Mouse (Mus musculus) common myeloid progenitor, adult 5-6 weeks (primary cell): ENCODE results near the gene Rars. TPM values are rescaled to one million over a fixed set of nuclear protein-coding genes. Genes with fewer than 3 reads are reported as not detected.
"Not testable (repeated sequence)": the region's sequence is repeated elsewhere in the genome, so short reads cannot be mapped to it uniquely, and the experiment has no call there.

Experiments used
- ATAC-seq: replicated peaks from 2 replicates; pipeline ENCODE4 v1.8.0; 2016; ENCODE audit warnings: low read depth, mild to moderate bottlenecking, moderate TSS enrichment, inconsistent platforms; ENCODE audit not compliant: poor library complexity, severe bottlenecking
- total RNA-seq: library from RNA; stranded (forward); fragments of 200-1000, 187-1606 nt; gene quantifications from 2 replicates; pipeline ENCODE4 v1.2.3, GENCODE M21; 2017

The Rars gene
- total RNA-seq = 120 and 129 TPM in 2 replicates

DNA sequence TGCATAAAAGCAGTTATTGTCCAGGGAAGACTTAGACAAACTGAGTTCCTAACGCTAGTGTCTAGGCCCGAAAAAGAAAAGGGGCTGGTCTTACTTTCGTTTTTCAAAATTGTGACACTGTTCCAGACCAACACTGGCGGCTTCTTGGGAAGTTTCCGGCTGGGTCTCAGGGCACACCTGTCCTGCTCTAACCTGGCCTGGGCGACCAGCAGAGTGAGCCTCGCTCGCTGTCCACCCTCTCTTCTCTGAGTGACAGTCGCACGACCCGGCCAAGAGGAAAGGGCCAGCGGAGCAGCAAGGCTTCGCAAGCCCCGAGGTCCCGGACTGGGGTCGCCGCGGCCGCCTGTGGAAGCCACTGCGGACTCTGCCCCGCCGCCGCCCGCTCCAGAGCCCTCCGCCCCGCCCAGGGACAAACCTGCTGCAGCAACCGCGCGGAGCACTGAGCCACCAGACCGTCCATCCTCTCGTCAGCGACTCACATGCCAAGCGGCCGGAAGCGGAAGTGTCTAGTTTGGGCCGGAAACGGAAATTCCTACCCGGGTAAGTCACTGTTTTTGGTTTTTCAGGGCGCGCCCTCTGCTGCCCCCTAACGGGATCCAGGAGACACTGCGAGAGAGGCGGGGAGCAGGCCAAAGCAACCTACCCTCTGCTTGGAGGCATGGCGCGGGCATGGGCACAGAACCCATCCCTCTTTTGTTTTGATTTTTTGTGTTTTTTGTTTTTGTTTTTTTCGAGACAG is at the start of gene Rars:
Rars (minus strand) TSS at position 485 of the 739 bp plus-strand sequence.
- ATAC-seq = peak; percentile 86

GRCm38 (mm10) chr11:35882777-35883176 is 48.5 kb upstream of the Rars start:
- ATAC-seq = no peak

DNA sequence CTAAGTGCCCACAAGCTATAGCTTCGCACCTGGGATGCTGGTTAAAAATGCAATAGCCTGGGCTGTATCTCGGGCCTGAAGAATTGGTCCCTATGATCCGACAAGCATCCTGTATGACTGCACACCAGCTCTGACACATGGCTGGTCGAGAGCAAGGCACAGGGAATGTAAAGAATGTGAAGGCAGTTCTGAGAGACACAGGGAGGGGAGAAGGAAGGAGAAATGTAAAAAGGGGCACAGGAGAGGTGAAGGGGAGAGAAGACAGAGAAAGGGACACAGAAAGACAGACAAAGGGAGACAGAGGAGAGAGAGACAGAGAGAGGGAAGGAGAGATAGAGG is 44.2 kb upstream of the Rars start:
- ATAC-seq = no peak

- ATAC-seq = no peak
Measured at GRCm38 (mm10) chr11:35877651-35878558, 43.6 kb upstream of the Rars start.

DNA sequence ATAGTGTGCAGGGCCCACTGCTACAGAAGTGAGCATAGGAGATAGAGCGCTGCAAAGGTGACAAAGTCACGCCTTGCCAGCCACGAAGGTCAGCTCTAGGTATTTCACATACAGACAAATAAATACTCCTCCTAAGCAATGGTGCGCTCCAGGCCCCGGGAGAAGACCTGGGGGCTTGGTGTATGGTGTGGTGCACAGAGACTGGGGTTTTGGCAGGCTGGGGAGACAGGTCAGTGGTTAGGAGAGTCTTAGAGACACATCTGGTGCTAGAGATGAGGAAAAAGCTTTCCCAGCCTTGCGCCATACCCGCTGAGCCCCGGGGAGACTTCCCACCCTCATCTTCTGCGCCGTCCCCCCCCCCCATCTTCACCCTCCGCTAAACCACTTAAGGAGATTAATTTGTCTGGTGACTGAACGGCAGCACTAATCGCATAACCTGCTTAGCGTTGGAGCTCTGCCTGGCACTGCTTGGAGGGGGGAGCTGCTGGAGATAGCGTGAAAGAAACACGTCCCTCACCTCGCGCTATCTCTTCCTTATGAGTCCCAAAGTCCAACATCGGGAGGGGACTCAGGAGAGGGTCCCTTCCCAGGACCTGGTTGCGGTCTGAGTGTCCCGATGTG is 39.4 kb upstream of the Rars start:
- ATAC-seq = no peak

DNA sequence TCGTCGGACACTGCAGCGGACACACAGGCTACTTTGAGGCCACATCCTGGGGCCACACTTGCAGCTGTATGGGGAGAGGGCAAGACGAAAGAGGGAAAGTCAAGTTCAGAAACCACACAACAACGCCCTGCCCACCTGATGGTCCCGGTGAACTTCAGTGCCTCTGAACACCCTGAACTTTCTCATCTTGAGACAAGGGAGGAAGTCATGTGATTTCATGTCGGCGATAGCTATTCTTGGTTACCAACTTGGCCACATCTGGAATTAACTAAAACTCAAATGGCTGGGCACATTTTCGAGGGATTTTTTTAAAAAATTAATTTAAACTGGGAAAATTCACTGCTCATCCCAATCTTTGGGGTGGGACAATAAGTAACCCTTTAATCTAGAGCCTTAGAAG is 36.7 kb upstream of the Rars start:
- no peak for ATAC-seq

DNA sequence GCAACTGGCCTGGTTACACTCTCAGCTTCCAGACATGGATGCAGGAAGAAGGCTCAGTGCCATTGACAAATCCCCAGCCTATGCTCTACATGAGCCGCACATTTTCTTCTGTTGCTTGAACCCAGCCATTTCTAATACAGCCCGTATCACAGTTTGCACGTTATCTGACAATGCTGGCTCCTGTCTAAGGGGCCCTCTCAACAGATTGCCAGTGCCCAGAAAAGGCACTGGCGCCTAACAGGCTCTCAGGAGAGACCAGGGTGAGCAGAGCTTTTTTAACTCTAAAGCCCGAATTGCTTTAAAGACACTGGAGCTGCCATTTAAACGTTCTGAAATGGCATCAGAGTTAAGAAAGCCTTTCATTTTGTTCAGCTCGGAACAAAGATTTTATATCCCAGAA is 31.8 kb upstream of the Rars start:
- no peak for ATAC-seq

DNA sequence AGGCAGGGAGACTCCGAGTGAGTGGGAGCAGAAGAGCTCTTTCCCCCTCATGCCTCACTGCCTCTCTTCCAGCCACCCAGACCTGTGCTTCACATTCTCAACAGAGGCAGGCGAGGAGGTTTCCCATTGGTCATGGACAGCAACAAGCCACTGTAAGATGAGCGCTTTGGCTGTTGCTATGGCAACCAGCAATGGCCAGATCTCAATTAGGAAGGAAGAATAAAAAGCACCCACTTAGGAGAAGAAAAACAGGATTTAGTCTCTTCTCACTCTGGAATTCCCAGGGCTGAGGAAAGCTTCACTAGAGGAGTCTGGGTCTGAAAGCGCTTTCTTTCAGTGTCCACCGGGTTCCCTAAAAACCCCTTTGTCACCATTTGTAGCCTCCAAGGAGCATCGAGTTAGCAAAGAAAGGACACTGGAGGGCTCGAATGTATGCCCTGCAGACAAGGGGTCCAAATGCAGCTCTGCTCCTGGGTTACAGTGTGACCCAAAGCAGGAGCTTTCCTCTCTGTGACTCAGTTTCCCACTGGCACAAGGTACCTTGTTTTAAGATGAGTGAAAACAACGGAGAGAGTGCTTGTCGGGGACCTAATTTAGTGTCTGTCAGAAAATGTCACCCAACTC is 30.8 kb upstream of the Rars start:
- ATAC-seq = no peak

- no peak for ATAC-seq
Measured at GRCm38 (mm10) chr11:35863653-35864052, 29.3 kb upstream of the Rars start.

GRCm38 (mm10) chr11:35857395-35858067 is 23.2 kb upstream of the Rars start:
- ATAC-seq = no peak

DNA sequence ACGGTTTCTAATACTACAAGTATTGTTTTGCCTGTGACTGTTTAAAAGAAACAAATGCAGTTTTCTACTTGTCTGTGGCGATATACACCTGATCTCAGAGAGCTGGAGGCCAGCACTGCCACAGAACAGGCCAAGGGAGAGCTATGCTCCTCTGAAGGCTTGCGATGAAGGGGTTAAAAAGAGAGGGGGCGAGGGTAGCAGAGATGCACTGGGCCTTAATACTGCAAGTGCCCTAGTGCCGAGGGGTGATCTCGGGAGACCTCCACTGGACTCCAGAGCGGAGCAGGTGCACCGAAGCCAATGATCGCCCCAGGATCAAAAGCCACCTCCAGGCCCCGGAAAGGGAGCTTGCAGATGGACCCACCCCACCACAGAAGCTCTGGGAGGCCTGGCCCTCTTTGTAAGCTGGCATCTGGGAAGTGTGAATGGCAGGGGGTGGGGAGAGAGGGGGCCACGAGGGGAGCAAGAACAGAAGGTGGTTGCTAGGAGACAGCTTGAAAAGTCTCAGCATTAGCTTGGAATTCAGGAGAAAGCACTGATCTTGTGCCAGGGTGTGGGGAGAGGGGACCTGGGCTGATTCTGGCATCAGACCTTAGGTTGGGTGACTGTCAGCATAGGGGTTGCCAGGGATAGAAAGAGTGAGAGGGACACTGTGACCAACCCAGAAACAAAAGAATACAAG is 22.2 kb upstream of the Rars start:
- ATAC-seq = no peak

- no peak for ATAC-seq
Measured at GRCm38 (mm10) chr11:35855567-35855966, 21.3 kb upstream of the Rars start.

- no peak for ATAC-seq
Measured at GRCm38 (mm10) chr11:35854941-35855340, 20.6 kb upstream of the Rars start.

DNA sequence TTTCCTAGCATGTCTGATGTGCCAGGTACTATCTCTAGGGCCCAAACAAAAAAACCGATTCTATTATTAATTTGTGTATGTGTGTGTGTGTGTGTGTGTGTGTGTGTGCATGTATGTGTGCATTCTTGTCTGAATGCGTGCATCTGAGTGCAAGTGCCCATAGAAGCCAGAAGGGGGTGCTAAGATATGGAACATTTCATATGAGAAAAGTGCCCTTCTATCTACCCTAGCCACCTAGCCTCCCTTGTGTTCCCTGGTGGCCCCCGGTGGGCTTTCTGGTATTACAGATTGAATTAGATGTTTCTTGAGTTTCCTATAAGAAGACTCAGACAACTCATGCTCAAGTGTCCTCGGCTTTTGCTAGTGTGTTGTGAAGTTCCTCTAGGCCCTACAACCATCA is 19.3 kb upstream of the Rars start:
- ATAC-seq = no peak

DNA sequence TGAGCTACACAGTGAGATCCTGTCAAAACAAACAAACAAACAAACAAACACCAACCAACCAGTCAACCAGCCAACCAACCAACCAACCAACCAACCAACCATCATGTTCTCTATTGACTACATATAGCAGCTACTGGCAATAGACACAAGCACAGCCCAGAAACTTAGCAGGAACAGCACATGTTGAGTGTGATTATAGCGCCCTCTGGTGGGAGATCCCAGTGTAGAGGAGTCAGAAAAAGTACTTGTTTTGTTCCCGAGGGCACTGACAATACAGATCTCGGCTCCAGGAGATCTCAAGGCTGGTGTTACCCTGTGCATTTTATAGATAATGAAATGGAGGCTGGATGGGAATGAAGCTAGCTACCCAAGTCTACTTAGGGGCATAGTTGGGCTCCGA is 18.4 kb upstream of the Rars start:
- ATAC-seq = peak; percentile 79

DNA sequence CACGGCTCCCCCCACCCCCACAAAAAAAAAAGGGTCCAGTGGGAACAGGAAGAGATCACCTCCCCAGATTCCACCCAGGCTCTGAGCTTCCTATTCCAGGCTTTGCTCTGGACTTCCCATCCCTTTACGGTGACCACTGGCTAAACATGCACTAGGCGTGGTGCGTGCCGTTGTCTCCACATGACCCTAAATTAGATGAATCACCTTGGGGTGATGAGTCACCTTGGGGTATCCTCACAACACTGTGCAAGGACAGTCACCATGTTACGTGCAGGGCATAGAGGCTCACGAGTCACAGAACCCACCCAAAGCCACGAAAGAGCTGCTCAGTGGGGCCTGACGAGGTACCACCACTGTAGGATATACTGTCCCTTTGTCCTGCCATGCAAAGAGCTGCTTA is 10.0 kb upstream of the Rars start:
- ATAC-seq = no peak

- not testable (repeated sequence) for ATAC-seq
Measured at GRCm38 (mm10) chr11:35842560-35842959, 8.3 kb upstream of the Rars start.

DNA sequence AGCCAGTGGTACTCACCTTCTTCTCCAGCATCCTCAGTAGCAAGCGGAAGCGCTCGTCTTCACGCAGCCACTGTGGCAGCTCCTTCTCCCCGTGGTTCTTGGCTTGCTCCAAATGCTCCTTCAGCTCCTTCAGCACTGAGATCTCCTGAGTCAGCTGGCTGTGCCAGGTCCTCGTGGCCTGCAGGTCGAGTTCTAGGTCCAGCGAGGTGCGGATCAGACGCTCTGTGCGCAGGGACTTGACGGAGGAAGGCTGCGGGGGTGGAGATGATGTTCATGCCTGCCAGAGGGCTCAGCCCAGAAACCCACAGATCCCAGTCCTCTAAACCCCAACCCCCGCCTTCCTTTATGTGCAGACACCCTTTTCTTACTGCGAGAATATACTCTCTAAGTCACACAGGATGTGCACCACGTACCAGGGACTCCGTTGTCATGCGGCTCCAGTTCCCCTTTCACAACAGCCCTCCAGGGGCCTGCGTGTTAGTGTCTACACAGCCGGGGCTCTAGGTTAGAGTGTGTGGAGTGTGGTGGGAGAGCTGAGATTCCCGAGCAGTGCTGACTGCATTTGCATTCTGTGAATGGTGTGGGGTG is 7.5 kb upstream of the Rars start:
- ATAC-seq = peak; percentile 46

GRCm38 (mm10) chr11:35840806-35841205 is 6.5 kb upstream of the Rars start:
- not testable (repeated sequence) for ATAC-seq
